17 mouse cellular contexts compared by ENCODE assay signal in the genomic region with DNA sequence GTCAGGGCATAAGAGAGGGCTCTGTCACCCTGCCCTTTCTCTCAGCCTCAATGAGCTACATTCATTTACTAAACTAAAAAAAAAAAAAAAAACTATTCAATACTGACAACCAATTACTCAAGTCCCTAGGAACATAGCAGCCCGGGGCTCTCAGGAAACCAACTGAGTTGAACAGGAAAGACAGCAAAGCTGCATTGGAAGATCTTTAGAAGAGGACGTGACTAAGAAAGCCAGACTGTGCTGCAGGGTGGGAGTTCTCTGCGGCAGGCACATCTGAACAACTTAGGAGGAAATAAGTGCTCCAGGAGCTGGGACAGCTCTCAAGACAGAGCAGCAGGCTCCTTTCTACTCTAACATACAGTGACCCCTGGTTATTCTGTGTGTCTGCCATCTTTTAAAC. TPM values are rescaled to one million over a fixed set of nuclear protein-coding genes. Genes with fewer than 3 reads are reported as not detected.
A peak's percentile ranks its signal among the peaks of the same experiment; 100 is the strongest.
DNase-seq lines count a peak whose midpoint lies in the region; ATAC-seq and TF ChIP-seq lines count a peak whose summit lies in the region.
"Had no signal": no experiment of that assay in that cellular context is flagged by ENCODE, and none has a peak within 500 bp of the region (broad histone marks: within the 10 kb centered on the region; RNA-seq: fewer than 3 reads in every experiment).

No protein-coding gene starts in this region.

- DNase-seq in heart, postnatal 0 days (ENCODE audit: low spot score), result no peak
- no peak for DNase-seq in heart, embryonic 10.5 days (ENCODE audit: low spot score)
- no peak for DNase-seq in stomach, postnatal 0 days (ENCODE audit: low spot score)
- DNase-seq in kidney, postnatal 0 days (ENCODE audit: low spot score), result peak; percentile 65
- no peak for DNase-seq in spleen, postnatal 4 days (ENCODE audit: low spot score in 2 of 2)
- no peak for DNase-seq in thymus, postnatal 14 days
- DNase-seq: cerebellum, postnatal 10 days; gastrocnemius, adult 2 months; right cerebral cortex, postnatal 25 days; thymus, postnatal 4 days had no signal

- peaks cover 38% of the 10 kb centered on the region; the same call in 1 of the 2 replicates for H3K36me3 ChIP-seq in heart, postnatal 0 days (replicated peaks; ENCODE audit: control insufficient read depth, insufficient read depth, low read length)
- 0 out of 2 replicates have a peak, but pooled peaks cover 15% of the 10 kb centered on the region for H3K36me3 ChIP-seq in heart, embryonic 10.5 days
- H3K36me3 ChIP-seq in stomach, embryonic 15.5 days, result 0 out of 2 replicates have a peak, but pooled peaks cover 5% of the 10 kb centered on the region
- H3K36me3 ChIP-seq in stomach, postnatal 0 days (ENCODE audit: control insufficient read depth, insufficient read depth, low read length), result no peaks in the 10 kb centered on the region
- peaks cover 7% of the 10 kb centered on the region; the same call in 1 of the 2 replicates for H3K36me3 ChIP-seq in kidney, postnatal 0 days (ENCODE audit: insufficient read depth, low read length)

- no peak overlapping the region for H3K4me2 ChIP-seq in heart, postnatal 0 days (ENCODE audit: low read depth, low read length)
- H3K4me2 ChIP-seq in stomach, embryonic 15.5 days, result no peak overlapping the region
- H3K4me2 ChIP-seq in stomach, postnatal 0 days (replicated peaks; ENCODE audit: low read depth), result no peak overlapping the region
- H3K4me2 ChIP-seq in kidney, postnatal 0 days (ENCODE audit: low read length), result no peak overlapping the region
- H3K4me2 ChIP-seq: embryonic facial prominence, embryonic 13.5 days; limb, embryonic 12.5 days had no signal

- no peaks in the 10 kb centered on the region for H3K4me1 ChIP-seq in heart, postnatal 0 days (ENCODE audit: control insufficient read depth, insufficient read depth)
- H3K4me1 ChIP-seq in heart, embryonic 10.5 days, result 0 out of 2 replicates have a peak, but pooled peaks cover 15% of the 10 kb centered on the region
- H3K4me1 ChIP-seq in stomach, embryonic 15.5 days, result peaks cover 7% of the 10 kb centered on the region
- no peaks in the 10 kb centered on the region for H3K4me1 ChIP-seq in stomach, postnatal 0 days (replicated peaks; ENCODE audit: control insufficient read depth, insufficient read depth)
- 0 out of 2 replicates have a peak, but pooled peaks cover 2% of the 10 kb centered on the region for H3K4me1 ChIP-seq in kidney, postnatal 0 days (replicated peaks; ENCODE audit: insufficient read depth, low read length)

- H3K27ac ChIP-seq in heart, postnatal 0 days (ENCODE audit: low read depth), result peak overlapping the region; percentile 48; the same call in 1 of the 2 replicates
- no peak overlapping the region for H3K27ac ChIP-seq in heart, embryonic 10.5 days
- peak overlapping the region; percentile 35; the same call in 1 of the 2 replicates for H3K27ac ChIP-seq in stomach, embryonic 15.5 days
- H3K27ac ChIP-seq in stomach, postnatal 0 days (replicated peaks), result no peak overlapping the region
- peak overlapping the region; percentile 64 for H3K27ac ChIP-seq in kidney, postnatal 0 days
- H3K27ac ChIP-seq: embryonic facial prominence, embryonic 13.5 days; gastrocnemius, adult 2 months; limb, embryonic 12.5 days had no signal

- no peak for TF ChIP-seq CTCF in heart, postnatal 0 days (IDR thresholded peaks at IDR 0.05; ENCODE audit: low read depth)
- TF ChIP-seq CTCF in stomach, postnatal 0 days (IDR thresholded peaks at IDR 0.05; ENCODE audit: low read depth), result no peak
- no peak for TF ChIP-seq CTCF in kidney, postnatal 0 days (IDR thresholded peaks at IDR 0.05; ENCODE audit: low read depth)

- 0 out of 2 replicates have a peak, but pooled peaks have one; percentile 27 for TF ChIP-seq EP300 in heart, postnatal 0 days (IDR thresholded peaks at IDR 0.05; ENCODE audit: low read depth)
- no peak for TF ChIP-seq EP300 in stomach, postnatal 0 days (optimal IDR thresholded peaks at IDR 0.05)

- no peaks in the 10 kb centered on the region for H3K9me3 ChIP-seq in heart, postnatal 0 days (replicated peaks; ENCODE audit: control insufficient read depth, low read length)
- no peaks in the 10 kb centered on the region for H3K9me3 ChIP-seq in heart, embryonic 10.5 days
- H3K9me3 ChIP-seq in stomach, embryonic 15.5 days, result no peaks in the 10 kb centered on the region
- no peaks in the 10 kb centered on the region for H3K9me3 ChIP-seq in stomach, postnatal 0 days (ENCODE audit: control insufficient read depth, low read length)
- no peaks in the 10 kb centered on the region for H3K9me3 ChIP-seq in kidney, postnatal 0 days (replicated peaks; ENCODE audit: low read length)
- H3K9me3 ChIP-seq: embryonic facial prominence, embryonic 13.5 days; limb, embryonic 12.5 days had no signal

- no peak overlapping the region for H3K4me3 ChIP-seq in heart, postnatal 0 days (ENCODE audit: low read depth, low read length)
- H3K4me3 ChIP-seq in heart, embryonic 10.5 days, result no peak overlapping the region
- no peak overlapping the region for H3K4me3 ChIP-seq in stomach, embryonic 15.5 days (replicated peaks)
- H3K4me3 ChIP-seq in stomach, postnatal 0 days (ENCODE audit: low read depth, low read length), result no peak overlapping the region
- H3K4me3 ChIP-seq in kidney, postnatal 0 days (replicated peaks; ENCODE audit: low read depth, low read length), result no peak overlapping the region
- H3K4me3 ChIP-seq: embryonic facial prominence, embryonic 13.5 days; gastrocnemius, adult 2 months; limb, embryonic 12.5 days had no signal

- 65% methylated on average over 3 of the region's 3 CpGs for WGBS in heart, postnatal 0 days
- WGBS in heart, embryonic 10.5 days, result 48% methylated on average over 3 of the region's 3 CpGs
- 50% methylated on average over 3 of the region's 3 CpGs for WGBS in stomach, embryonic 15.5 days
- WGBS in stomach, postnatal 0 days, result 50% methylated on average over 3 of the region's 3 CpGs
- 64% methylated on average over 3 of the region's 3 CpGs for WGBS in kidney, postnatal 0 days

- no peaks in the 10 kb centered on the region for H3K27me3 ChIP-seq in heart, postnatal 0 days (ENCODE audit: control insufficient read depth, insufficient read depth, low read length)
- H3K27me3 ChIP-seq in heart, embryonic 10.5 days (ENCODE audit: insufficient read depth, poor library complexity, severe bottlenecking), result no peaks in the 10 kb centered on the region
- no peaks in the 10 kb centered on the region for H3K27me3 ChIP-seq in stomach, embryonic 15.5 days (replicated peaks)
- no peaks in the 10 kb centered on the region for H3K27me3 ChIP-seq in stomach, postnatal 0 days (ENCODE audit: control insufficient read depth, insufficient read depth, low read length)
- no peaks in the 10 kb centered on the region for H3K27me3 ChIP-seq in kidney, postnatal 0 days (ENCODE audit: insufficient read depth, low read length)
- H3K27me3 ChIP-seq: limb, embryonic 12.5 days had no signal

- peak; percentile 42; the same call in 1 of the 2 replicates for ATAC-seq in heart, postnatal 0 days (ENCODE audit: insufficient read depth, low read depth)
- no peak for ATAC-seq in stomach, embryonic 15.5 days (ENCODE audit: insufficient read depth, low FRiP score, low read depth)
- ATAC-seq in stomach, postnatal 0 days (ENCODE audit: low FRiP score, low TSS enrichment), result no peak
- no peak for ATAC-seq in kidney, postnatal 0 days (replicated peaks; ENCODE audit: low FRiP score, low read depth)
- ATAC-seq in monocyte, adult 5-6 weeks (replicated peaks; ENCODE audit: insufficient number of reproducible peaks, low FRiP score, low TSS enrichment, poor library complexity, severe bottlenecking), result no peak
- ATAC-seq: CD4-positive, CD25-positive, alpha-beta regulatory T cell, adult 4 months; forebrain, embryonic 14.5 days; intestine, postnatal 0 days had no signal

- H3K9ac ChIP-seq in heart, postnatal 0 days (replicated peaks; ENCODE audit: low read depth, low read length), result no peak overlapping the region
- H3K9ac ChIP-seq in stomach, embryonic 15.5 days, result no peak overlapping the region
- H3K9ac ChIP-seq in stomach, postnatal 0 days (ENCODE audit: low read length), result no peak overlapping the region
- H3K9ac ChIP-seq in kidney, postnatal 0 days (ENCODE audit: low read depth, low read length), result no peak overlapping the region
- H3K9ac ChIP-seq: embryonic facial prominence, embryonic 13.5 days; limb, embryonic 12.5 days had no signal

RNA-seq across cellular contexts. Expression of gene Srebf1, which starts 46.2 kb away (rescaled TPM):
- total RNA-seq in heart, postnatal 0 days (2014; rRNA removed; ENCODE audit: low replicate concordance), result 77.2 and 81.7 TPM in 2 replicates
- polyA plus RNA-seq in heart, postnatal 0 days (2015; fragmentation: Nextera tagmentation; extraction: Ambion mirVana), result 29.9 and 31.0 TPM in 2 replicates
- 38.2 and 40.3 TPM in 2 replicates for polyA plus RNA-seq in heart, embryonic 10.5 days (2016; fragmentation: Nextera tagmentation; extraction: Ambion mirVana)
- polyA plus RNA-seq in stomach, embryonic 15.5 days (2015; fragmentation: Nextera tagmentation; extraction: Ambion mirVana), result 81.5 and 83.5 TPM in 2 replicates
- polyA plus RNA-seq in stomach, postnatal 0 days (2015; fragmentation: Nextera tagmentation; extraction: Ambion mirVana), result 44.7 and 47.9 TPM in 2 replicates
- 44.4 and 50.6 TPM in 2 replicates for polyA plus RNA-seq in kidney, postnatal 0 days (2015; fragmentation: Nextera tagmentation; extraction: Ambion mirVana)
- total RNA-seq in monocyte, adult 5-6 weeks (2017), result 28.9 to 48.1 TPM (median 45.7 TPM) in 3 replicates

Comparison
In these comparisons a context has a peak if more than half of its experiments do, and no peak if none do; other contexts are left out.
1. H3K27ac ChIP-seq: peak in heart, postnatal 0 days (single experiment), stomach, embryonic 15.5 days (single experiment) and kidney, postnatal 0 days (single experiment); none in heart, embryonic 10.5 days (single experiment) and stomach, postnatal 0 days (single experiment).